Comparison of ENCODE assay signal across 19 mouse cellular contexts in the genomic region with DNA sequence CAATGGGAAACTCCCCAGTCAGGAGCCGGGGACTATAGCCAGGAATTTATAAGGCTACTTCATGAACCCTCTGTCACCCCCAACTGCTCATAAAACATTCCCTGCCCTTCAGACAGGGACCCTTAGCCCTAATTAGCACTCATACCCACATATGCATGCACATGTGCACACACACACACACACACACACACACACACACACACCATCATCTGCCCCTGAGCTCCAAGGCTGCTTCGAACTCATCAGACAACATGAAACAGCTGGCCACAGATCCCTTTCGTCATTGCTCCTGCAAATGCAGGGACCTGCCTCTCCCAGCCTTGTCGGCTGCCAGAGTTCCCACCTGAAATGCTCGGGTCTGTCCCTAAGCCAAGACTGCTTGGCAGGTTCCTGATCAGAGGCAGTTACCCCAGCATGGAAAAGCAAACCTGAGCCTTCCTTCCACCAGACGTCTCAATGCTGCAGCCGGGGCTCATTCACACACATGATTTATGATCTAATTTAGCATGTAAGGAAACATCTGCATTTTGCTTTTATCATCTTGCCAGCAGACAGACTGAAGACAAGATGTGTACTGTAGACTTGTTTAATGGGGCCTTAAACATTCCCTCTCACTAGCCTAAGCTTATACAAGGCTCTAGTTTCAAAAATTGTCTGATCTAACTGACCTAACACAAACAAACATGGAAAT. TPM values are rescaled to one million over a fixed set of nuclear protein-coding genes. Genes with fewer than 3 reads are reported as not detected.
DNase-seq lines count a peak whose midpoint lies in the region; ATAC-seq lines count a peak whose summit lies in the region.
"Had no signal": no experiment of that assay in that cellular context is flagged by ENCODE, and none has a peak within 500 bp of the region (broad histone marks: within the 10 kb centered on the region; RNA-seq: fewer than 3 reads in every experiment).

No protein-coding gene starts in this region.

- no peaks in the 10 kb centered on the region for H3K36me3 ChIP-seq in kidney, embryonic 16.5 days (ENCODE audit: insufficient read depth, low read length)
- H3K36me3 ChIP-seq in limb, embryonic 13.5 days: no peaks in the 10 kb centered on the region
- H3K36me3 ChIP-seq: embryonic facial prominence, embryonic 15.5 days; heart, embryonic 10.5 days; midbrain, embryonic 12.5 days; neural tube, embryonic 12.5 days had no signal

- no peak overlapping the region for H3K9ac ChIP-seq in kidney, embryonic 16.5 days (replicated peaks; ENCODE audit: low read length)
- H3K9ac ChIP-seq in limb, embryonic 13.5 days: no peak overlapping the region
- H3K9ac ChIP-seq: embryonic facial prominence, embryonic 15.5 days; forebrain, embryonic 13.5 days; liver, postnatal 0 days; midbrain, embryonic 12.5 days; neural tube, embryonic 12.5 days had no signal

- WGBS in kidney, embryonic 16.5 days: 11% methylated on average over 7 of the region's 7 CpGs
- WGBS in limb, embryonic 13.5 days: 10% methylated on average over 7 of the region's 7 CpGs

- H3K27me3 ChIP-seq in kidney, embryonic 16.5 days (ENCODE audit: insufficient read depth, low read length): no peaks in the 10 kb centered on the region; the same call in 1 of the 2 replicates
- H3K27me3 ChIP-seq in limb, embryonic 13.5 days: no peaks in the 10 kb centered on the region
- H3K27me3 ChIP-seq: embryonic facial prominence, embryonic 15.5 days; forebrain, embryonic 13.5 days; midbrain, embryonic 12.5 days; neural tube, embryonic 12.5 days had no signal

- H3K4me2 ChIP-seq in kidney, embryonic 16.5 days (replicated peaks; ENCODE audit: low read depth, low read length): no peak overlapping the region
- H3K4me2 ChIP-seq in limb, embryonic 13.5 days (replicated peaks): no peak overlapping the region
- H3K4me2 ChIP-seq: embryonic facial prominence, embryonic 15.5 days; forebrain, embryonic 13.5 days; midbrain, embryonic 12.5 days; neural tube, embryonic 12.5 days had no signal

- ATAC-seq in kidney, embryonic 16.5 days (ENCODE audit: low FRiP score, low TSS enrichment): peak; percentile 79
- peak; percentile 41; the same call in 1 of the 2 replicates for ATAC-seq in common myeloid progenitor, adult 5-6 weeks (replicated peaks; ENCODE audit: low read depth, poor library complexity, severe bottlenecking)
- peak; percentile 74 for ATAC-seq in limb, embryonic 13.5 days (ENCODE audit: low FRiP score, low read depth)
- ATAC-seq: forebrain, embryonic 13.5 days; liver, postnatal 0 days had no signal

- peak; percentile 9 for DNase-seq in adrenal gland, postnatal 10 days
- no peak for DNase-seq in adrenal gland, adult 18-20 months (ENCODE audit: low spot score in 2 of 2)
- DNase-seq in kidney, adult 11 months: no peak
- no peak for DNase-seq in right cerebral cortex, postnatal 36 days (ENCODE audit: low spot score in 2 of 2)
- DNase-seq in urinary bladder, postnatal 14 days (ENCODE audit: low spot score): no peak
- DNase-seq: cerebellum, adult 18-20 months; gastrocnemius, adult 2 months; liver, postnatal 0 days; retina, postnatal 1 day; spleen, adult 18-20 months had no signal

- peaks cover 52% of the 10 kb centered on the region for H3K4me1 ChIP-seq in kidney, embryonic 16.5 days (ENCODE audit: insufficient read depth, low read length)
- peaks cover 33% of the 10 kb centered on the region for H3K4me1 ChIP-seq in limb, embryonic 13.5 days
- H3K4me1 ChIP-seq: forebrain, embryonic 13.5 days; midbrain, embryonic 12.5 days had no signal

- no peaks in the 10 kb centered on the region for H3K9me3 ChIP-seq in kidney, embryonic 16.5 days (ENCODE audit: low read length)
- H3K9me3 ChIP-seq in limb, embryonic 13.5 days: peaks cover 12% of the 10 kb centered on the region
- H3K9me3 ChIP-seq: forebrain, embryonic 13.5 days; heart, embryonic 10.5 days; midbrain, embryonic 12.5 days had no signal

- H3K27ac ChIP-seq in kidney, embryonic 16.5 days (ENCODE audit: low read length): peak overlapping the region; percentile 66
- 0 out of 2 replicates have a peak overlapping the region, but pooled peaks have one; percentile 33 for H3K27ac ChIP-seq in limb, embryonic 13.5 days
- H3K27ac ChIP-seq: embryonic facial prominence, embryonic 15.5 days; forebrain, embryonic 13.5 days; gastrocnemius, adult 2 months; heart, embryonic 10.5 days; layer of hippocampus, adult 2 months; midbrain, embryonic 12.5 days; neural tube, embryonic 12.5 days had no signal

- no peak overlapping the region for H3K4me3 ChIP-seq in kidney, embryonic 16.5 days (ENCODE audit: low read length)
- no peak overlapping the region for H3K4me3 ChIP-seq in limb, embryonic 13.5 days
- H3K4me3 ChIP-seq: embryonic facial prominence, embryonic 15.5 days; forebrain, embryonic 13.5 days; gastrocnemius, adult 2 months; heart, embryonic 10.5 days; layer of hippocampus, adult 2 months; midbrain, embryonic 12.5 days; neural tube, embryonic 12.5 days had no signal

RNA-seq across cellular contexts. Expression of a gene that starts 57.8 kb away (rescaled TPM):
- total RNA-seq in adrenal gland, postnatal 10 days (2021): 10 to 100 TPM; 26.6 to 31.0 TPM
- 10 to 100 TPM in 1 of 2 experiments, 1 to 10 TPM in 1; 7.2 to 11.1 TPM for total RNA-seq in adrenal gland, adult 18-20 months (2021)
- 4.5 and 5.2 TPM in 2 replicates for polyA plus RNA-seq in kidney, embryonic 16.5 days (2015; fragmentation: Nextera tagmentation; extraction: Ambion mirVana)
- total RNA-seq in common myeloid progenitor, adult 5-6 weeks (2017): 0.05 TPM in 1 of 2 replicates, not detected in the other
- polyA plus RNA-seq in limb, embryonic 13.5 days (2015; fragmentation: Nextera tagmentation; extraction: Ambion mirVana): 4.9 and 7.3 TPM in 2 replicates
